In the genomic region with DNA sequence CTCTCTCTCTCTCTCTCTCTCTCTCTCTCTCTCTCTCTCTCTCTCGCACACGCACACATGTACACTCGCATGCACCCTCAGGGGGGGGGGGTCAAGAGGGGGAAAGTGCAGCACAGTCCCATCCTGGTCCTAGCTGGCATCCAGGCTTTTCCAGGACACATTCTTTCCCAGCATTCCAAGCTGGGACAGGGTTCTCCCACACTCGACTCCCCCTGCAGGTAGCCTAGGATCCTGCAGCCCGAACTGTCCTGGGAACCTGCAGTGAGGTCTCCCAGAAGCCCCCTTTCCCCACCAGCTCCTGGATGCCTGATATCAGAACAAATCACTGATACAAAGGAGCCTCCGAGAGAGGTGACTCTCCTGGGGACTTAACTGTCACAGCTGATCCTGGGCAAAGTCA, we compare ENCODE assay signal across 9 mouse cellular contexts. TPM values are rescaled to one million over a fixed set of nuclear protein-coding genes. Genes with fewer than 3 reads are reported as not detected.
A peak's percentile ranks its signal among the peaks of the same experiment; 100 is the strongest.
DNase-seq lines count a peak whose midpoint lies in the region; ATAC-seq and TF ChIP-seq lines count a peak whose summit lies in the region.
"Had no signal": no experiment of that assay in that cellular context is flagged by ENCODE, and none has a peak within 500 bp of the region (broad histone marks: within the 10 kb centered on the region; RNA-seq: fewer than 3 reads in every experiment).

No protein-coding gene starts in this region.

- H3K4me1 ChIP-seq in limb, embryonic 11.5 days (ENCODE audit: control insufficient read depth, insufficient read depth, low read length), result peaks cover under 1% of the 10 kb centered on the region

- H3K9ac ChIP-seq in limb, embryonic 11.5 days (ENCODE audit: low read length), result no peak overlapping the region

- no peak overlapping the region for H3K4me2 ChIP-seq in limb, embryonic 11.5 days (ENCODE audit: low read depth, severe bottlenecking)

- no peak for ATAC-seq in limb, embryonic 11.5 days (ENCODE audit: insufficient number of reproducible peaks, low FRiP score, low TSS enrichment, low read depth)

- no peak overlapping the region for H3K27ac ChIP-seq in limb, embryonic 11.5 days (replicated peaks; ENCODE audit: low read depth, low read length)

- H3K36me3 ChIP-seq in limb, embryonic 11.5 days (ENCODE audit: control insufficient read depth, insufficient read depth, low read length), result no peaks in the 10 kb centered on the region

- no peak for TF ChIP-seq POLR2A in brain, embryonic 14.5 days (IDR thresholded peaks at IDR 0.05; ENCODE audit: borderline replicate concordance, extremely low read depth, insufficient read depth, insufficient read length, poor library complexity, severe bottlenecking)

- H3K9me3 ChIP-seq in limb, embryonic 11.5 days (ENCODE audit: control insufficient read depth, low read length), result no peaks in the 10 kb centered on the region

- peak; percentile 43 to 55 for DNase-seq in gastrocnemius, postnatal 4 days (ENCODE audit: low spot score in 2 of 2)
- no peak for DNase-seq in gastrocnemius, adult 8-10 months (ENCODE audit: low spot score in 2 of 2)
- peak; percentile 61 for DNase-seq in ovary, postnatal 36 days (ENCODE audit: low spot score)
- DNase-seq in ovary, adult 18-20 months (ENCODE audit: low spot score), result no peak
- peak; percentile 60 for DNase-seq in brain, embryonic 14.5 days (ENCODE audit: low read depth)
- DNase-seq in limb, embryonic 11.5 days (ENCODE audit: low spot score), result peak; percentile 86
- DNase-seq in yolk sac, embryonic 10.5 days (ENCODE audit: low spot score), result peak; percentile 38
- no peak for DNase-seq in left cerebral cortex, adult 9 months (ENCODE audit: low spot score in 2 of 2)

- 9% methylated on average over 3 of the region's 6 CpGs for WGBS in limb, embryonic 11.5 days

- TF ChIP-seq CTCF in brain, embryonic 14.5 days (IDR thresholded peaks at IDR 0.05; ENCODE audit: borderline replicate concordance, extremely low read depth, insufficient read depth, insufficient read length), result peak; percentile 81

- no peak overlapping the region for H3K4me3 ChIP-seq in limb, embryonic 11.5 days (ENCODE audit: low read depth, low read length)

- H3K27me3 ChIP-seq in limb, embryonic 11.5 days (ENCODE audit: control insufficient read depth, insufficient read depth, low read length), result no peaks in the 10 kb centered on the region

RNA-seq across cellular contexts. Expression of gene Krt78, which starts 16.4 kb away (rescaled TPM):
- total RNA-seq in gastrocnemius, postnatal 4 days (2021), result not detected
- not detected for total RNA-seq in gastrocnemius, adult 8-10 months (2022)
- 0.03 TPM in 1 of 2 replicates, not detected in the other for polyA plus RNA-seq in brain, embryonic 14.5 days (2012; rRNA removed)
- polyA plus RNA-seq in limb, embryonic 11.5 days (2014; fragmentation: Nextera tagmentation; extraction: Ambion mirVana), result not detected in 2 replicates
- total RNA-seq: hematopoietic stem cell, adult 5-6 weeks had no signal

RNA-seq across cellular contexts. Expression of gene Krt79, which starts 30.4 kb away (rescaled TPM):
- under 1 TPM; 0.44 to 0.47 TPM for total RNA-seq in gastrocnemius, postnatal 4 days (2021)
- total RNA-seq in gastrocnemius, adult 8-10 months (2022), result not detected
- polyA plus RNA-seq in brain, embryonic 14.5 days (2012; rRNA removed), result 0.10 and 0.23 TPM in 2 replicates
- not detected in 2 replicates for polyA plus RNA-seq in limb, embryonic 11.5 days (2014; fragmentation: Nextera tagmentation; extraction: Ambion mirVana)
- total RNA-seq: hematopoietic stem cell, adult 5-6 weeks had no signal

RNA-seq across cellular contexts. Expression of gene Krt8, which starts 33.7 kb away (rescaled TPM):
- 1 to 10 TPM; 4.0 to 4.7 TPM for total RNA-seq in gastrocnemius, postnatal 4 days (2021)
- total RNA-seq in gastrocnemius, adult 8-10 months (2022), result under 1 TPM in 1 of 4 experiments, not detected in 3; 0.32 TPM
- polyA plus RNA-seq in brain, embryonic 14.5 days (2012; rRNA removed), result 2.0 and 3.7 TPM in 2 replicates
- polyA plus RNA-seq in limb, embryonic 11.5 days (2014; fragmentation: Nextera tagmentation; extraction: Ambion mirVana), result 21.3 and 22.7 TPM in 2 replicates

RNA-seq across cellular contexts. Expression of gene Krt4, which starts 46.0 kb away (rescaled TPM):
- total RNA-seq in gastrocnemius, postnatal 4 days (2021), result under 1 TPM; 0.44 to 0.67 TPM
- not detected for total RNA-seq in gastrocnemius, adult 8-10 months (2022)
- polyA plus RNA-seq in brain, embryonic 14.5 days (2012; rRNA removed), result 2.3 and 2.6 TPM in 2 replicates
- polyA plus RNA-seq in limb, embryonic 11.5 days (2014; fragmentation: Nextera tagmentation; extraction: Ambion mirVana), result not detected in 2 replicates
- total RNA-seq: hematopoietic stem cell, adult 5-6 weeks had no signal

RNA-seq across cellular contexts. Expression of gene Krt18, which starts 57.4 kb away (rescaled TPM):
- 1 to 10 TPM; 2.3 to 5.8 TPM for total RNA-seq in gastrocnemius, postnatal 4 days (2021)
- total RNA-seq in gastrocnemius, adult 8-10 months (2022), result 1 to 10 TPM in 1 of 4 experiments, under 1 TPM in 3; 0.29 to 2.0 (median 0.42) TPM
- polyA plus RNA-seq in brain, embryonic 14.5 days (2012; rRNA removed), result 1.9 and 3.9 TPM in 2 replicates
- polyA plus RNA-seq in limb, embryonic 11.5 days (2014; fragmentation: Nextera tagmentation; extraction: Ambion mirVana), result 26.8 and 30.1 TPM in 2 replicates

Comparison
In these comparisons a context has a peak if more than half of its experiments do, and no peak if none do; other contexts are left out.
1. DNase-seq: peak in gastrocnemius, postnatal 4 days (2 of 2), ovary, postnatal 36 days (single experiment), brain, embryonic 14.5 days (single experiment), limb, embryonic 11.5 days (single experiment) and yolk sac, embryonic 10.5 days (single experiment); none in gastrocnemius, adult 8-10 months (0 of 2), ovary, adult 18-20 months (single experiment) and left cerebral cortex, adult 9 months (0 of 2).